Mouse (Mus musculus) embryo, embryonic 10 days (tissue): ENCODE results near the gene Mapk10.
"Not testable (repeated sequence)": the region's sequence is repeated elsewhere in the genome, so short reads cannot be mapped to it uniquely, and the experiment has no call there.

Experiments
- DNase-seq: peaks from one replicate; pipeline ENCODE4 v3.0.0-alpha.2; 2015; ENCODE audit warnings: low spot score

Gene Mapk10

GRCm38 (mm10) chr5:102953414-102953813 lies 257.7 kb downstream of the Mapk10 start:
- DNase-seq = no peak

DNA sequence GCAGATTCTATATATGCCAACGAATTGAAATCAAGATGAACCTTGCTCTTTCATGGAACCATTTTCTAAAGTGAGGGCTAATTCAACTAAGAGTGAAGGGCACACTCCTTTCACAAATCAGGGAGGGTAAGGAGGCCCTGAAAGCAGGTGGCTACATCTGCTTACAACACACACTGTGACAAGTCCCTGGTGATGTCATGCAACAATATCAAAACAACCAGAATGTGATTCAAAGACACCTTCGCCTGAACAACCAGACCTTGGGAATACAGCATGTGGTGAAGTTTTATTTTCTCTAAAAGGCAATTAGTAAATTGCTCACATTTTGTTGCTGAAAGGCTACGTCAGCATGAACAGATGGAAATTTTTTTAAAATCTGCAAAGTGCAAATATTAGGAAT lies 258.2 kb downstream of the Mapk10 start:
- no peak for DNase-seq

- DNase-seq = no peak
These were observed 263.9 kb downstream of the Mapk10 start for GRCm38 (mm10) chr5:102947061-102947711.

- no peak for DNase-seq
These were observed 264.5 kb downstream of the Mapk10 start for GRCm38 (mm10) chr5:102946625-102947024.

DNA sequence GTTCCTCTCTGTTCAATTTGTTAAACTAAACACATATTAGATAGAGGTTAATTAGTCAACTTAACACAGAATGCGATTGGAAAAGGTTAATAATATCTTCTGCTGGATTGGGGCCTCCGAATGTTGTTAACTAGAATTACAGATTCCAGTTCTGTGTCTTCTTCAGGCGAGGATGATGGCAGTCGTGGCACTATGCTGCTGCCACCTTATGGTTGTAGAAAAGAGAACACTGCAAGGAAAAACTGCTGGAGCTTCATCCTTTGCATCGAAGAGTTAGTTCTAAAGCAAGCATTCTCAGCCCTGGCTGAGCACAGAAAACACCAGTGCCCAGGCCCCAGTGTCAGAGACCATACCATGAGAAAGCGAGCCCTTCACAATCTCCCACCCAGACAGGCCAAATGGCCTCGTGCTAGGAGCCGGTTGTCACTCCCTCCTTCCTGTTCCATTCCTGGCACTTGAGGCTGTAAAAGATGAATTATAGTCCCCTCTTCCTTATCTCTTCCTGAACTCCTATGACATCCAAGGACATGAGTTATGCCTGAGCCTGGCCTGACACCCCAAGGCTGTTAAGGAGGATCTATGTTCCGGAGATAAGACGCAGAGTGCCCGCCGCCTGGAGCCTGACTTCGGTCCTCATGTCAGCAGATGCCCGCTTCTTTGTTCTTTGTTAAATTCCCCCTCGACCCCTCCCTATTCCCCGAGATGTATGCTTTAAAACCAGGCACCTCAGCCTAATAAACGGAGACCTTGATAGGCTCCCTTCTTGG lies 267.1 kb downstream of the Mapk10 start:
- DNase-seq = not testable (repeated sequence)

GRCm38 (mm10) chr5:102930161-102930560 lies 281.0 kb downstream of the Mapk10 start:
- no peak for DNase-seq

GRCm38 (mm10) chr5:102926786-102927185 lies 284.3 kb downstream of the Mapk10 start:
- DNase-seq = no peak

- DNase-seq = no peak
These were observed 290.9 kb downstream of the Mapk10 start for GRCm38 (mm10) chr5:102920199-102920598.

DNA sequence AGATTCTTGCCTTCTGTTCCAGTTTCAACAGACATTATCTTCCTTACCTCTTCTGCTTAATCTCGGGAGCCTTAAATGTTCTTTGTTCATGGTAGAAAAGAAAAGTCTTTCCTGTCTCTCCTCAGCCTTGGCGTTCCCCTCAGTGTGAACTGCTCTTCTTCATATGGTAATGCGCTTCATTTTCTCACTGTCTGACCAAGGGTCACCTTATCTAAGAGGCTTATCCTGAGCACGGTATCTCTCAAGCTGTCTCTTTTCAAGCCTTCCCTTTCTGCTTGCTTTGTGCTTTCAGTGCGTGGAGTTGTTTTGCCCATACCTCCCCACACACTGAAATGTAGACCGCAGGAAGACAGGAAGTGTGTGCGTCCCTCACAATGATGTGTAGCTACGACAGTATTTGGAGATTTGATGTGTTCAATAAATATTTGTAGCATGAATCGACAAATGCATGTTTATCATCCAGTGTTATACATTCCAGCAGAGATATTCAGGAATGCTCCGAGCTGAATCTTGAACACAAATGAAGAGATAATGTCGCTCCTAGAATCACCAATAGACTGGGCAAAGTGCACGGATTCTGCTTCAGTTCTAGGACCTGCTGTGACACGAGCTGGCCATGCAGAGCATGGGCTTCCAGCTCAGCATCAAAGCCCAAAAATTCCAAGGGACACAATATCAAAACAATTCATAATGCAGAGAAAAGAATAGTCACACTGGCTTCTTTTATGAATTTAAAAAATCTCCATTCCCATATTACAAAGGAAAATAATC lies 305.5 kb downstream of the Mapk10 start:
- DNase-seq = no peak

DNA sequence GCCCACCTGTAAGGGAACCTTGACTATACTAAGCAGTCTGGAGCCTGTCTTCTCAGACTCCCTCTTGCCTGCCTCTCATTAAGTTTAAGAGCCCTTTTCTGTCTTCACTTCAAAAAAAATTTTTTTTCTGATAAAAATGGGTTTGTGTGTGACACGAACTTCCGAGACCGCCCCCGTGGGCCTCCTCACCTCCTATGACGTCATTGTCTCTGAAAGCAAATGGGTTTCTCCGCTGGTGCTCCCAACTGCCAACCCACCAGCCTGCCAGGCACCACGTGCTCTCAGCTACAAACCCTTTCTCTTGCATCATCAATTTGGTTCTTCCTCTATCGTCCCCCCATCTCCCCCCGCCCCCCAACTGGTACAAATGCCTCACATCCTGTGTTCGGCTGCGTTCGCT lies 307.1 kb downstream of the Mapk10 start:
- DNase-seq = no peak

- no peak for DNase-seq
These were observed 307.6 kb downstream of the Mapk10 start for GRCm38 (mm10) chr5:102903487-102903886.

- no peak for DNase-seq
These were observed 310.0 kb downstream of the Mapk10 start for GRCm38 (mm10) chr5:102901176-102901575.

DNA sequence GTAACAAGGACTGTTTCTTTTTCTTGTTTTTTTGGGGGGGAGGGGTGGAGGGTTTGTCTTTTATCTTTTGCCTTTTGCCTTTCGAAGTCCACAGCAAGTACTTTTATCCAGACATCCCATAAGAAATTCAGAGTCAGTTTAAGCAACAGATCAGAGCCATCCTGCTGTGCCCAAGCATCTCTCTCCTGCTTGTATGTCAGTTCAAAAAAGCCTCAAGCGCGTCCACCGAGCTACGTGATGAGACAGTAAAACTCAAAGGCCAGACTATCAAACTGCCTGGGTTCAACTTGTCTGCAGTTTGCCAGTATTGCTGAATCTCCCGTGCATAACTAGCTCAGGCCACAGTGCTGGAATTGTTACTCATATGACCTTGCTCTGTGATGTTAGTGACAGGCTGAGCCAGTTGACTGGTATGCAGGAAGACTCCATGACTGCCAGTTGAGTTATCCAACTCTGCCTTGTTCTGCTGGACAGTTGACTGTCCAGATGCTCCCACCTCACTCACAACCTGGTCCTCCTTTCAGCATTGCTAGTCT lies 311.4 kb downstream of the Mapk10 start:
- DNase-seq = no peak

- DNase-seq = no peak
These were observed 312.8 kb downstream of the Mapk10 start for GRCm38 (mm10) chr5:102898301-102898700.

DNA sequence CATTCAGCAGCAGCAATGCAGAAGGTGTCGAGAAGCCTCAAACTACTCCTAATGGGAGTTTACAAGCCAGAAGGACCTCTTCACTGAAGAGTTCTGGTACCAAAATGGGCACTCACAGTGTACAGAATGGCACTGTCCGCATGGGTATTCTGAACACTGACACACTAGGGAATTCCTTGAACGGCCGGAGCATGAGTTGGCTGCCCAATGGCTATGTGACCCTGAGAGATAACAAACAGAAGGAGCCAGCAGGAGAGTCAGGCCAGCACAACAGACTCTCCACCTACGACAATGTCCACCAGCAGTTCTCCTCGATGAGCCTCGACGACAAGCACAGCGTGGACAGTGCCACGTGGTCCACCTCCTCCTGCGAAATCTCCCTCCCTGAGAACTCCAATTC lies 318.9 kb downstream of the Mapk10 start:
- DNase-seq = no peak

DNA sequence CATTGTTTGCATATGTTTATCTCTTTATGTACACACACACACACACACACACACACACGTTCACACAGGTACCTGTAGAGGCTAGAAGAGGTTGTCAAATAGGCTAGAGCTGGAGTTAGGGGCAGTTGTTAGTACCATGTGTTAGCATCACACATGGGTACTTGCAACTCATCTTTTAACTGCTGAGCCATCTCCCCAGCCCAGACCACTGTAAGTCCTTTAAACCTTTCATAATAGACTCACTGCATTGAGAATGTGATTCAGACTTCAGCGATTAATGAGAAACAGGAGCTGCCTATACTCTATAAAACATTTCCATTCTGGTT lies 322.0 kb downstream of the Mapk10 start:
- DNase-seq = no peak

DNA sequence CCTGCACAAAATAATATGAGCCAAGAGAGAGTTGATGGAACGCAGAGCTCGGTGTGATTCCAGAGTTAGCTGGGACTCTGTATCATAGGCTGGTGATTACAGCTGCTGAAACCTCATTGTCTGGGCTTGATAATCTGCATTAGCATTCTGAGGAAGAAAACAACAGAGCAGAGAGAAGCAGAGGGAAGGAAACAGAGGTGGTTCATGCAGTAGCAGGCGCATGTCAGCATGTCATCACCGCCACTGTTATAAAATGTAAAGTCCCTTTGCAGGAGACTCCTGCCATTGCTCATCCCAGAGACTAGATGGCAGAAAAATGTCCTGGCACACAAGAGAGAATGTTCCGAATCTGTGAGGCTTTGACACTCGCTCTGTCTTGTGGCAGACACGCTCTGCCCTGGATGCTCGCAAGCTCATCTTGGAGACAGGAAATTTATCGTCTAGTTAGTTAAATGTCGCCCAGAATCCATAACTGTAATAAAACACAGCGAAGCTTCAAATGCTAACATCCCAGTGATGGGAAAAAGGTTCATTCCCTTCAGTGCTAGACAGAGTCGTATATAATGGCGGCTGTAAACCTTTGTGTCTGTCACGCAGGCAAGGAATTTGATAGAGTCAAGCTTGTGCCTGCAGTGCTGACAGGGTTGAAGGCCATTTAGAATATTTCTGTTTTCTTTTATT lies 322.5 kb downstream of the Mapk10 start:
- DNase-seq = no peak

DNA sequence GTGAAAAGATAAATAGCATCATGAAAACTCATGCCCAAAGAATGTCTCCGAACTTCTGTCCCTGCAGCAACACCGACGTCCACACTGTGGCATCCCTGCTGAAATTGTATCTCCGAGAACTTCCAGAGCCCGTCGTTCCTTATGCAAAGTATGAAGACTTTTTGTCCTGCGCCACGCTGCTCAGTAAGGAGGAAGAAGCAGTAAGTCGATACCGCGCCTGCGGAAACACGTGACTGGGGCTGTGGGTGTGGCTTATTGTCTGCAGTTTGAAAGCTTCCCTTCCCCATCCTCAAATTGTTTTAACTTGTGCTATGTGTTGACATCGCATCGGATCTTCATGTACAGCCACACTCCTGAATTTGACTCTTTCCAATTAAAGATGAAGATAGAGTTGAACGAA lies 335.5 kb downstream of the Mapk10 start:
- no peak for DNase-seq

GRCm38 (mm10) chr5:102874605-102875298 lies 336.4 kb downstream of the Mapk10 start:
- DNase-seq = peak; percentile 89

GRCm38 (mm10) chr5:102872996-102873395 lies 338.1 kb downstream of the Mapk10 start:
- DNase-seq = not testable (repeated sequence)

DNA sequence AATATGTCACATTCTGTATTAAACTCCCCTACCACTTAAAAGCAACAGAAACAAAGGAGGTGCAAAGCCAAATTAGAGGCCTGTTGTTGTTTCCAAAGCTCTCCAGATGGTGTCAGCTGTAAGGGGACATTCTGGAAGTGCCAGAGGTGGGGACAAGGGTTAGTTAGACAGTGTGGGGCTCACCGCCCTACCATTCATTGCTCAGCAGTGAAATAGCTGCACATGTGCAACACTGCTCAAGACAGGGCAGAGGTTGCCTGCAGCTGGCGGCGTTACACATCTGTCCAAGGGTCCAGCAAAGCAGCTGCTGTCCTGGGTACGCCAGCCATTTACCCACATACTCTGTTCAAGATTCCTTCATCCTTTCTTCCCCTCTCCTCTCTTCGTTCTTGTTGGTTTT lies 342.9 kb downstream of the Mapk10 start:
- peak; percentile 14 for DNase-seq

GRCm38 (mm10) chr5:102859749-102860148 lies 351.4 kb downstream of the Mapk10 start:
- DNase-seq = no peak
